Mouse (Mus musculus) heart, adult 2 months (tissue): ENCODE measurements around the gene Sf3a3. TPM values are rescaled to one million over a fixed set of nuclear protein-coding genes. Genes with fewer than 3 reads are reported as not detected.
A peak's percentile ranks its signal among the peaks of the same experiment; 100 is the strongest.

Experiments used
- DNase-seq, 2 experiments: peaks; one replicate each; pipeline ENCODE4 v3.0.0; 2021
- H3K27ac ChIP-seq: fragments of 200-600 bp; 2 replicates; pipeline ENCODE4 v1.8.1; 2022
- H3K27me3 ChIP-seq: fragments of 200-500 bp; 2 replicates; pipeline ENCODE4 v1.6.1; 2012; ENCODE audit warnings: mild to moderate bottlenecking, low read length, inconsistent platforms, mixed read lengths; ENCODE audit not compliant: control insufficient read depth, insufficient read depth
- H3K36me3 ChIP-seq: fragments of 200-500 bp; 2 replicates; pipeline ENCODE4 v1.6.1; 2012; ENCODE audit warnings: low read length, inconsistent platforms; ENCODE audit not compliant: control insufficient read depth, insufficient read depth
- H3K4me1 ChIP-seq: fragments of 200-500 bp; 2 replicates; pipeline ENCODE4 v1.6.1; 2011; ENCODE audit warnings: low read length; ENCODE audit not compliant: control insufficient read depth, insufficient read depth
- H3K4me3 ChIP-seq: fragments of 200-600 bp; 2 replicates; pipeline ENCODE4 v1.8.1; 2022
- H3K79me2 ChIP-seq: fragments of 200-500 bp; replicated peaks from 2 replicates; pipeline ENCODE4 v1.6.1; 2012; ENCODE audit warnings: mild to moderate bottlenecking, inconsistent platforms, low read length, moderate library complexity, mixed read lengths; ENCODE audit not compliant: control insufficient read depth, insufficient read depth
- H3K9ac ChIP-seq: fragments of 200-500 bp; 2 replicates; pipeline ENCODE4 v1.6.1; 2012; ENCODE audit warnings: low read depth, mild to moderate bottlenecking, control low read depth, inconsistent platforms, low read length, mixed read lengths
- CTCF ChIP-seq: fragments of 200-600 bp; IDR thresholded peaks from 2 replicates; pipeline ENCODE4 v1.8.1; 2022; ENCODE audit warnings: antibody characterized with exemption, mild to moderate bottlenecking, moderate library complexity
- EP300 ChIP-seq: fragments of 200-500 bp; IDR thresholded peaks from 2 replicates; pipeline ENCODE4 v1.6.1; 2011; ENCODE audit warnings: low read depth, low read length, control low read depth; ENCODE audit not compliant: insufficient read depth
- POLR2A ChIP-seq: fragments of 200-500 bp; IDR thresholded peaks from 2 replicates; pipeline ENCODE4 v1.6.1; 2011; ENCODE audit warnings: mild to moderate bottlenecking, low read depth, low read length, control low read depth; ENCODE audit not compliant: insufficient read depth
- WGBS: fragments of 180-500 bp; shearing (Covaris S2); methylation state at CpG from one replicate; pipeline ENCODE4 v1.1.7; 2018; 5-methylcytosine and 5-hydroxymethylcytosine counted together
- intact Hi-C: fragments of 180-260 bp; cut with DNase I; formaldehyde crosslinking; loops from one replicate; pipeline ENCODE4 v1.15.1; 2025
- microRNA-seq, 2 experiments: library from miRNA; unstranded; fragments of <30 nt; microRNA quantifications; one replicate each; pipeline ENCODE4 v1.2.0; 2021
- polyA plus RNA-seq: library from polyadenylated mRNA; depleted of rRNA; stranded (reverse); fragments of >200 nt; gene quantifications from 2 replicates; pipeline ENCODE4 v1.2.3, GENCODE M21; 2012; rRNA removed
- total RNA-seq, 2 experiments: library from RNA; stranded (reverse); gene quantifications; 2 replicates each; pipeline ENCODE4 v1.2.3; 2021

Gene Sf3a3
- total and polyA plus RNA-seq, 3 experiments: 7.7 to 19.4 (median 18.0) TPM

- Histone ChIP-seq H3K79me2 (no peaks in the 10 kb centered on the region), H3K9ac (no peak overlapping the region), H3K27ac (no peak overlapping the region), H3K27me3 (no peaks in the 10 kb centered on the region), H3K4me1 (peaks cover 15% of the 10 kb centered on the region), H3K4me3 (no peak overlapping the region), H3K36me3 (no peaks in the 10 kb centered on the region; the same call in 1 of the 2 replicates)
- 58% methylated on average over 5 of the region's 5 CpGs for WGBS
- intact Hi-C loops: no loop called here
- TF ChIP-seq CTCF (no peak), EP300 (no peak), POLR2A (no peak)
- DNase-seq: no peak
These were observed 56.0 kb downstream of the Sf3a3 start for GRCm38 (mm10) chr4:124770624-124771023.

DNA sequence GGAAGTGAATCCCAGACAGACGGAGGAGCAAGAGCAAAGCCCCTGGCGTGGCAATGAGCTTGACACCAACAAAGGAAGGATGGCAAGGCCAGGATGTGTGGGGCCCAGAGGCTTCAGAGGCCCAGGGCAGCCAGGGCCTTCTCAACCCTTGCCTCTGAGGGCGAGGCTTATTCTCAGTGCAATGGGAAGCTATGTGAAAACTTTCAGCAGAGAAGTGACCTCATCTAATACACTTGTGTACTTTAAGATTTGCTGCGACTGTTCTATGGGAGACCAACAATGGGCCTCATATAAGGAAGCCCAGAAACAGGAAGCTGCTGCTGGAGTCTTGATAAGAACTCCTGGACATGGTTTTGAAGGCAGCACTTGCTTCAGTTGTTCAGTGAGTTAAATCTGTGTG is 57.5 kb downstream of the Sf3a3 start:
- intact Hi-C loops: no loop called here
- Histone ChIP-seq H3K36me3 (no peaks in the 10 kb centered on the region), H3K79me2 (no peaks in the 10 kb centered on the region), H3K4me1 (peaks cover 6% of the 10 kb centered on the region), H3K9ac (peak overlapping the region; percentile 16; the same call in 1 of the 2 replicates), H3K27ac (peak overlapping the region; percentile 24), H3K4me3 (no peak overlapping the region), H3K27me3 (no peaks in the 10 kb centered on the region)
- TF ChIP-seq EP300 (0 out of 2 replicates have a peak, but pooled peaks have one; percentile 12), CTCF (no peak)
- no peak for DNase-seq
- WGBS: 40% methylated on average over 4 of the region's 4 CpGs

DNA sequence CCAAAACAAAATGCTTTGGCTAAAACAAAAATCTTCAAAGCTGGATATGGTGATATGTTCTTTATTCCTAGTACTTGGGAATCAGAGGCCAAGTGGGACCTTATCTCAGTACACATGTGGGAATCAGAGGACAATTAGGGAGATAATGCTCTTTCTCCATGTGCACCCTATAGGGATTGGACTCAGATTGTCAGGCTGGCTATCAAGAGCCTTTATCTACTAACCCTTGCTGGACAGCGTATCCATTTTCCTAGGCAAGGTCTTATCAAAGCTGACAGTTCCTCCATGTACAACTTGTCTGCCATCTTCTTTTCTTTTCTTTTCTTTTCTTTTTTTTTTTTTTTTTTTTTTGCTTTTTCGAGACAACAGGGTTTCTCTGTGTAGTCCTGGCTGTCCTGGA is 58.9 kb downstream of the Sf3a3 start:
- Histone ChIP-seq H3K9ac (no peak overlapping the region), H3K36me3 (no peaks in the 10 kb centered on the region), H3K4me3 (no peak overlapping the region), H3K4me1 (peaks cover 5% of the 10 kb centered on the region), H3K27ac (no peak overlapping the region; the same call in 1 of the 2 replicates), H3K27me3 (no peaks in the 10 kb centered on the region), H3K79me2 (no peaks in the 10 kb centered on the region)
- no peak for DNase-seq
- TF ChIP-seq EP300 (no peak), POLR2A (no peak), CTCF (no peak)
- intact Hi-C loops: no loop called here
- WGBS: 76% methylated on average over 2 of the region's 2 CpGs

DNA sequence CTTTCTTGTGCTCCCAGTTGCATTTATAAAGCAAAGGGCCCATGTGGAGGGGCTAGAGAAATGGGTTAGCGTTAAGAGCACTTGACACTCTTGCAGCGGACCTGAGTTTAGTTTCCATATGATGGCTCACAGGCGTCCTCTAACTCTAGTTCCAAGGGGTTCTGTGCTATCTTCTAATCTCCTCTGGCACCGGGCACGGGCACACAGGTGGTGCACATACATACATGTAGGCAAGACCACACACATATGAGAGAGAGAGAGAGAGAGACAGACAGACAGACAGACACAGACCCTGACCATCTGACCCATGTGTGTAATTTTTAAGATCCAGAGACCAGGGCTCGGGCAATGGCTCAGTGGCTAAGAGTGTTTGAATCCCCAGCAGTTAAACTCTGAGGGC is 59.4 kb downstream of the Sf3a3 start:
- Histone ChIP-seq H3K9ac (no peak overlapping the region), H3K4me1 (peaks cover 5% of the 10 kb centered on the region), H3K27me3 (no peaks in the 10 kb centered on the region), H3K4me3 (no peak overlapping the region), H3K27ac (no peak overlapping the region), H3K79me2 (no peaks in the 10 kb centered on the region), H3K36me3 (no peaks in the 10 kb centered on the region)
- DNase-seq: no peak
- WGBS: 88% methylated on average over 6 of the region's 6 CpGs
- no peak for TF ChIP-seq POLR2A
- TF ChIP-seq CTCF: no peak
- TF ChIP-seq EP300: no peak
- intact Hi-C loops: no loop called here

GRCm38 (mm10) chr4:124774429-124774828 is 59.9 kb downstream of the Sf3a3 start:
- intact Hi-C loops: no loop called here
- no peaks in the 10 kb centered on the region for H3K79me2 ChIP-seq
- DNase-seq: no peak
- no peak overlapping the region for H3K4me3 ChIP-seq
- H3K9ac ChIP-seq: no peak overlapping the region
- H3K27me3 ChIP-seq: no peaks in the 10 kb centered on the region
- H3K36me3 ChIP-seq: no peaks in the 10 kb centered on the region
- peaks cover 5% of the 10 kb centered on the region for H3K4me1 ChIP-seq
- TF ChIP-seq EP300: no peak
- no peak for TF ChIP-seq CTCF
- TF ChIP-seq POLR2A: no peak
- H3K27ac ChIP-seq: no peak overlapping the region
- 43% methylated on average over 2 of the region's 2 CpGs for WGBS

DNA sequence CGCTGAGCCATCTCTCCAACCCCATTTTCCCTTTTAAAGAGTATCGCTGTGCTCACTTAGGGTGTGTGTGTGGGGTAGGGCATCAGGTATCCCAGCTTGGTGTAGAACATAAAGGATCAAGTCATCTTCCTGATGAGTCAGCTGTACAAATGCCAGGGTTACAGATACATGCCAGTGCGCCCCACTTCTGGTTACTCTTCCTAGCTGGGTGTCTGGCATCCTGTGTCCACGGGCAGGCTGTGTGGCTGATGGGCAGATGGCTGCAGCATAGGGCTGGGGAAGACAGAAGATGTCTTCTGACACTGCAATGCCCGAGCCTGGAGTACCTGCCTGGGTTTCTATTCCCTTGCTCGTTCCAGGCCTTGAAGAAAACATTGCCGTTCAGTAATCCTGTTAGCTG is 66.8 kb downstream of the Sf3a3 start:
- Histone ChIP-seq H3K36me3 (no peaks in the 10 kb centered on the region; the same call in 1 of the 2 replicates), H3K27me3 (no peaks in the 10 kb centered on the region), H3K9ac (no peak overlapping the region), H3K4me3 (no peak overlapping the region), H3K79me2 (no peaks in the 10 kb centered on the region), H3K4me1 (no peaks in the 10 kb centered on the region), H3K27ac (no peak overlapping the region)
- TF ChIP-seq CTCF (no peak), EP300 (no peak), POLR2A (no peak)
- intact Hi-C loops: no loop called here
- 93% methylated on average over 7 of the region's 7 CpGs for WGBS
- no peak for DNase-seq

Small RNA genes lying within 50 kb of the gene (microRNA-seq; reads per million reads assigned to microRNA genes)
- 0 reads per million in 2 experiments for gene Gm24721
- gene Mir697: 0 reads per million in 2 experiments
- gene Mir698: 0 to 0.39 reads per million in 2 experiments

Other genes starting within 250 kb of the Sf3a3 start
- not detected for gene 3100002H09Rik, start 104.0 kb upstream of the Sf3a3 start, total RNA-seq
- not detected in 2 replicates for gene 3100002H09Rik, start 104.0 kb upstream of the Sf3a3 start, polyA plus RNA-seq
- gene Pou3f1, start 58.0 kb upstream of the Sf3a3 start, total RNA-seq: under 1 TPM; 0.08 to 0.16 TPM
- gene Pou3f1, start 58.0 kb upstream of the Sf3a3 start, polyA plus RNA-seq: 0.04 and 0.09 TPM in 2 replicates
- gene Utp11, start 21.2 kb upstream of the Sf3a3 start, total RNA-seq: 10 to 100 TPM; 12.1 to 13.5 TPM
- gene Utp11, start 21.2 kb upstream of the Sf3a3 start, polyA plus RNA-seq: 4.0 and 6.2 TPM in 2 replicates
- gene Fhl3, start 14.1 kb upstream of the Sf3a3 start, total RNA-seq: 10 to 100 TPM in 1 of 2 experiments, 1 to 10 TPM in 1; 7.8 to 11.5 TPM
- 10.1 and 17.9 TPM in 2 replicates for gene Fhl3, start 14.1 kb upstream of the Sf3a3 start, polyA plus RNA-seq
- gene Inpp5b, start 27.1 kb downstream of the Sf3a3 start, total RNA-seq: 1 to 10 TPM; 8.0 to 8.2 TPM
- gene Inpp5b, start 27.1 kb downstream of the Sf3a3 start, polyA plus RNA-seq: 17.8 and 29.8 TPM in 2 replicates
- 10 to 100 TPM; 15.3 to 15.7 TPM for gene Mtf1, start 87.3 kb downstream of the Sf3a3 start, total RNA-seq
- gene Mtf1, start 87.3 kb downstream of the Sf3a3 start, polyA plus RNA-seq: 4.7 and 9.1 TPM in 2 replicates
- 10 to 100 TPM; 21.6 to 22.6 TPM for gene Yrdc, start 135.9 kb downstream of the Sf3a3 start, total RNA-seq
- 18.4 and 38.6 TPM in 2 replicates for gene Yrdc, start 135.9 kb downstream of the Sf3a3 start, polyA plus RNA-seq
- 10 to 100 TPM; 18.6 to 20.4 TPM for gene 1110065P20Rik, start 136.4 kb downstream of the Sf3a3 start, total RNA-seq
- gene 1110065P20Rik, start 136.4 kb downstream of the Sf3a3 start, polyA plus RNA-seq: 26.3 and 28.0 TPM in 2 replicates
- under 1 TPM; 0.23 to 0.34 TPM for gene Maneal, start 147.4 kb downstream of the Sf3a3 start, total RNA-seq
- 0.41 and 0.88 TPM in 2 replicates for gene Maneal, start 147.4 kb downstream of the Sf3a3 start, polyA plus RNA-seq
- gene Epha10, start 166.1 kb downstream of the Sf3a3 start, total RNA-seq: not detected
- 0.02 TPM in 1 of 2 replicates, not detected in the other for gene Epha10, start 166.1 kb downstream of the Sf3a3 start, polyA plus RNA-seq
- gene 9930104L06Rik, start 222.3 kb downstream of the Sf3a3 start, total RNA-seq: 1 to 10 TPM; 6.1 to 8.4 TPM
- gene 9930104L06Rik, start 222.3 kb downstream of the Sf3a3 start, polyA plus RNA-seq: 5.9 and 7.5 TPM in 2 replicates
- gene Cdca8, start 224.5 kb downstream of the Sf3a3 start, total RNA-seq: under 1 TPM; 0.52 to 0.59 TPM
- gene Cdca8, start 224.5 kb downstream of the Sf3a3 start, polyA plus RNA-seq: 0.35 and 0.57 TPM in 2 replicates